Comparison of ENCODE assay signal across 8 mouse cellular contexts in genomic region chr7:132811716-132812618, GRCm38 (mm10). TPM values are rescaled to one million over a fixed set of nuclear protein-coding genes. Genes with fewer than 3 reads are reported as not detected.
DNase-seq lines count a peak whose midpoint lies in the region; ATAC-seq and TF ChIP-seq lines count a peak whose summit lies in the region.

No protein-coding gene starts in this region.

- ATAC-seq in forebrain, embryonic 11.5 days (replicated peaks; ENCODE audit: low FRiP score) = no peak
- ATAC-seq in intestine, postnatal 0 days = no peak
- ATAC-seq in megakaryocyte progenitor cell, adult 5-6 weeks (replicated peaks; ENCODE audit: poor library complexity) = peak; percentile 38
- ATAC-seq in stomach, embryonic 15.5 days (ENCODE audit: insufficient read depth, low FRiP score, low read depth) = no peak

- peak overlapping the region; percentile 90 for H3K9ac ChIP-seq in forebrain, embryonic 11.5 days (ENCODE audit: low read length)
- H3K9ac ChIP-seq in intestine, postnatal 0 days (ENCODE audit: low read depth, low read length) = peak overlapping the region; percentile 86
- peak overlapping the region; percentile 67 for H3K9ac ChIP-seq in stomach, embryonic 15.5 days

- H3K4me3 ChIP-seq in lung, adult 2 months (replicated peaks; ENCODE audit: extremely low read depth, low read depth, low read length) = peak overlapping the region; percentile 61
- peak overlapping the region; percentile 75 for H3K4me3 ChIP-seq in forebrain, embryonic 11.5 days (ENCODE audit: low read depth, low read length)
- H3K4me3 ChIP-seq in intestine, postnatal 0 days (ENCODE audit: low read depth, low read length) = peak overlapping the region; percentile 72
- peak overlapping the region; percentile 72 for H3K4me3 ChIP-seq in stomach, embryonic 15.5 days (replicated peaks)

- TF ChIP-seq CTCF in lung, adult 2 months (IDR thresholded peaks at IDR 0.05; ENCODE audit: insufficient read depth, low read length) = no peak
- TF ChIP-seq CTCF in intestine, postnatal 0 days (IDR thresholded peaks at IDR 0.05; ENCODE audit: low read depth) = peak; percentile 55

- peaks cover 32% of the 10 kb centered on the region for H3K4me1 ChIP-seq in lung, adult 2 months (ENCODE audit: control insufficient read depth, insufficient read depth, low read length)
- H3K4me1 ChIP-seq in forebrain, embryonic 11.5 days (replicated peaks; ENCODE audit: control insufficient read depth, insufficient read depth, low read length) = peaks cover 47% of the 10 kb centered on the region
- H3K4me1 ChIP-seq in intestine, postnatal 0 days (replicated peaks; ENCODE audit: control insufficient read depth, insufficient read depth, low read length) = peaks cover 26% of the 10 kb centered on the region
- peaks cover 38% of the 10 kb centered on the region for H3K4me1 ChIP-seq in stomach, embryonic 15.5 days

- no peaks in the 10 kb centered on the region for H3K27me3 ChIP-seq in forebrain, embryonic 11.5 days (ENCODE audit: control insufficient read depth, insufficient read depth, low read length)
- H3K27me3 ChIP-seq in intestine, postnatal 0 days (replicated peaks; ENCODE audit: control insufficient read depth, insufficient read depth, low read length) = no peaks in the 10 kb centered on the region
- no peaks in the 10 kb centered on the region for H3K27me3 ChIP-seq in stomach, embryonic 15.5 days (replicated peaks)

- peak; percentile 62 for DNase-seq in lung, adult 2 months
- DNase-seq in lung, postnatal 4 days = no peak
- DNase-seq in brain, adult 2 months (ENCODE audit: low read depth, low spot score) = peak; percentile 77
- peak; percentile 66 for DNase-seq in forebrain, embryonic 11.5 days (ENCODE audit: low spot score)
- no peak for DNase-seq in gastrocnemius, postnatal 36 days

- no peaks in the 10 kb centered on the region for H3K9me3 ChIP-seq in forebrain, embryonic 11.5 days (ENCODE audit: control insufficient read depth, low read length)
- no peaks in the 10 kb centered on the region for H3K9me3 ChIP-seq in intestine, postnatal 0 days (ENCODE audit: control insufficient read depth)
- H3K9me3 ChIP-seq in stomach, embryonic 15.5 days = no peaks in the 10 kb centered on the region

- no peak for TF ChIP-seq POLR2A in lung, adult 2 months (IDR thresholded peaks at IDR 0.05; ENCODE audit: borderline replicate concordance, extremely low read depth, low read depth, low read length)

- 16% methylated on average over 23 of the region's 23 CpGs for WGBS in lung, adult 2 months
- 11% methylated on average over 23 of the region's 23 CpGs for WGBS in forebrain, embryonic 11.5 days
- 11% methylated on average over 23 of the region's 23 CpGs for WGBS in intestine, postnatal 0 days
- 20% methylated on average over 23 of the region's 23 CpGs for WGBS in stomach, embryonic 15.5 days

- no peaks in the 10 kb centered on the region for H3K36me3 ChIP-seq in forebrain, embryonic 11.5 days (ENCODE audit: control insufficient read depth, insufficient read depth, low read length)
- peaks cover 4% of the 10 kb centered on the region; the same call in 1 of the 2 replicates for H3K36me3 ChIP-seq in intestine, postnatal 0 days (ENCODE audit: control insufficient read depth, insufficient read depth)
- no peaks in the 10 kb centered on the region for H3K36me3 ChIP-seq in stomach, embryonic 15.5 days

- intact Hi-C loops in gastrocnemius, postnatal 36 days (cut with DNase I) = loop anchor here (1.0 to 10.0 kb wide), 6 partner anchors 75 to 237 kb away; partner anchors contain the start of gene Oat

- H3K27ac ChIP-seq in forebrain, embryonic 11.5 days (ENCODE audit: low read depth, low read length) = peak overlapping the region; percentile 92
- H3K27ac ChIP-seq in intestine, postnatal 0 days (ENCODE audit: low read depth, low read length) = peak overlapping the region; percentile 90
- H3K27ac ChIP-seq in stomach, embryonic 15.5 days = peak overlapping the region; percentile 87

- peak overlapping the region; percentile 90 for H3K4me2 ChIP-seq in forebrain, embryonic 11.5 days (ENCODE audit: low read depth, low read length, severe bottlenecking)
- H3K4me2 ChIP-seq in intestine, postnatal 0 days (replicated peaks; ENCODE audit: low read depth) = peak overlapping the region; percentile 92
- H3K4me2 ChIP-seq in stomach, embryonic 15.5 days = peak overlapping the region; percentile 83

RNA-seq across cellular contexts. Expression of gene Fam53b, which starts 1.7 kb away (rescaled TPM):
- polyA plus RNA-seq in lung, adult 2 months (2012; rRNA removed) = 79.4 and 80.3 TPM in 2 replicates
- polyA plus RNA-seq in forebrain, embryonic 11.5 days (2014; fragmentation: Nextera tagmentation; extraction: Ambion mirVana) = 44.3 and 45.5 TPM in 2 replicates
- 13.5 and 17.3 TPM in 2 replicates for polyA plus RNA-seq in intestine, postnatal 0 days (2015; fragmentation: Nextera tagmentation; extraction: Ambion mirVana)
- 16.0 and 21.5 TPM in 2 replicates for total RNA-seq in megakaryocyte progenitor cell, adult 5-6 weeks (2015)
- 12.2 and 15.9 TPM in 2 replicates for total RNA-seq in megakaryocyte progenitor cell, adult 5-6 weeks (2017)
- polyA plus RNA-seq in stomach, embryonic 15.5 days (2015; fragmentation: Nextera tagmentation; extraction: Ambion mirVana) = 15.5 and 17.3 TPM in 2 replicates
- 10 to 100 TPM; 15.0 to 16.1 TPM for total RNA-seq in gastrocnemius, postnatal 36 days (2021)

RNA-seq across cellular contexts. Expression of gene Eef1akmt2, which starts 40.5 kb away (rescaled TPM):
- 6.3 and 7.8 TPM in 2 replicates for polyA plus RNA-seq in lung, adult 2 months (2012; rRNA removed)
- 80.7 and 91.7 TPM in 2 replicates for polyA plus RNA-seq in forebrain, embryonic 11.5 days (2014; fragmentation: Nextera tagmentation; extraction: Ambion mirVana)
- polyA plus RNA-seq in intestine, postnatal 0 days (2015; fragmentation: Nextera tagmentation; extraction: Ambion mirVana) = 34.3 and 37.8 TPM in 2 replicates
- 27.3 and 38.6 TPM in 2 replicates for total RNA-seq in megakaryocyte progenitor cell, adult 5-6 weeks (2015)
- 48.3 and 48.9 TPM in 2 replicates for total RNA-seq in megakaryocyte progenitor cell, adult 5-6 weeks (2017)
- polyA plus RNA-seq in stomach, embryonic 15.5 days (2015; fragmentation: Nextera tagmentation; extraction: Ambion mirVana) = 62.3 and 63.3 TPM in 2 replicates
- total RNA-seq in gastrocnemius, postnatal 36 days (2021) = 1 to 10 TPM; 5.0 to 6.8 TPM

RNA-seq across cellular contexts. Expression of gene Abraxas2, which starts 47.1 kb away (rescaled TPM):
- 7.8 and 12.2 TPM in 2 replicates for polyA plus RNA-seq in lung, adult 2 months (2012; rRNA removed)
- 34.9 and 40.6 TPM in 2 replicates for polyA plus RNA-seq in forebrain, embryonic 11.5 days (2014; fragmentation: Nextera tagmentation; extraction: Ambion mirVana)
- 26.0 and 27.1 TPM in 2 replicates for polyA plus RNA-seq in intestine, postnatal 0 days (2015; fragmentation: Nextera tagmentation; extraction: Ambion mirVana)
- 48.6 and 48.9 TPM in 2 replicates for total RNA-seq in megakaryocyte progenitor cell, adult 5-6 weeks (2015)
- 38.6 and 45.9 TPM in 2 replicates for total RNA-seq in megakaryocyte progenitor cell, adult 5-6 weeks (2017)
- 34.5 and 34.6 TPM in 2 replicates for polyA plus RNA-seq in stomach, embryonic 15.5 days (2015; fragmentation: Nextera tagmentation; extraction: Ambion mirVana)
- total RNA-seq in gastrocnemius, postnatal 36 days (2021) = 10 to 100 TPM; 20.5 to 21.3 TPM

Comparison
In these comparisons a context has a peak if more than half of its experiments do, and no peak if none do; other contexts are left out.
1. DNase-seq: peak in lung, adult 2 months (single experiment), brain, adult 2 months (single experiment) and forebrain, embryonic 11.5 days (single experiment); none in lung, postnatal 4 days (0 of 2) and gastrocnemius, postnatal 36 days (0 of 2).
2. Peak in every context shown above with its lines, with median percentiles within 50 percentile points of each other: H3K4me3 ChIP-seq, H3K27ac ChIP-seq, H3K4me2 ChIP-seq and H3K9ac ChIP-seq.